ENCODE assay signal across 14 mouse cellular contexts in genomic region chr7:89770021-89770420, GRCm38 (mm10).
DNase-seq lines count a peak whose midpoint lies in the region; ATAC-seq and TF ChIP-seq lines count a peak whose summit lies in the region.
"Had no signal": no experiment of that assay in that cellular context is flagged by ENCODE, and none has a peak within 500 bp of the region (broad histone marks: within the 10 kb centered on the region; RNA-seq: fewer than 3 reads in every experiment).

No protein-coding gene starts in this region.

- no peak for DNase-seq in gastrocnemius, adult 2 months
- DNase-seq in gastrocnemius, postnatal 10 days = no peak
- peak; percentile 84 for DNase-seq in midbrain, embryonic 11.5 days (ENCODE audit: low spot score, missing footprints)
- DNase-seq in midbrain, embryonic 10.5 days (ENCODE audit: low spot score) = no peak
- no peak for DNase-seq in adrenal gland, postnatal 4 days (ENCODE audit: low spot score in 2 of 2)
- no peak for DNase-seq in heart, adult 9 months (ENCODE audit: low spot score in 2 of 2)
- DNase-seq: gastrocnemius, postnatal 25 days; heart, postnatal 14 days; kidney, postnatal 25 days; retina, postnatal 1 day; thymus, adult 18-20 months had no signal

- no peak overlapping the region for H3K9ac ChIP-seq in midbrain, embryonic 11.5 days (ENCODE audit: low read length)
- no peak overlapping the region for H3K9ac ChIP-seq in embryonic facial prominence, embryonic 13.5 days
- H3K9ac ChIP-seq: liver, embryonic 12.5 days had no signal

- peaks cover 8% of the 10 kb centered on the region for H3K4me1 ChIP-seq in midbrain, embryonic 11.5 days (ENCODE audit: control insufficient read depth, insufficient read depth, low read length)
- H3K4me1 ChIP-seq in midbrain, embryonic 10.5 days = peaks cover 53% of the 10 kb centered on the region
- peaks cover 29% of the 10 kb centered on the region for H3K4me1 ChIP-seq in embryonic facial prominence, embryonic 13.5 days
- H3K4me1 ChIP-seq: liver, embryonic 12.5 days had no signal

- H3K27ac ChIP-seq in gastrocnemius, adult 2 months = peak overlapping the region; percentile 49
- H3K27ac ChIP-seq in midbrain, embryonic 11.5 days (ENCODE audit: low read depth, low read length) = no peak overlapping the region
- H3K27ac ChIP-seq in midbrain, embryonic 10.5 days (replicated peaks) = no peak overlapping the region
- peak overlapping the region; percentile 80 for H3K27ac ChIP-seq in embryonic facial prominence, embryonic 13.5 days
- H3K27ac ChIP-seq: liver, embryonic 12.5 days had no signal

- TF ChIP-seq CTCF in gastrocnemius, adult 2 months (IDR thresholded peaks at IDR 0.05) = no peak

- no peak for ATAC-seq in midbrain, embryonic 11.5 days (ENCODE audit: low FRiP score)
- peak; percentile 67; the same call in 1 of the 2 replicates for ATAC-seq in embryonic facial prominence, embryonic 13.5 days (ENCODE audit: insufficient number of reproducible peaks, insufficient read depth, low FRiP score, low TSS enrichment, low read depth)
- no peak for ATAC-seq in inflammation-experienced regulatory T-cells, adult 6 months
- ATAC-seq: liver, embryonic 12.5 days had no signal

- no peaks in the 10 kb centered on the region for H3K27me3 ChIP-seq in midbrain, embryonic 11.5 days (ENCODE audit: control insufficient read depth, insufficient read depth, low read length)
- H3K27me3 ChIP-seq in midbrain, embryonic 10.5 days (ENCODE audit: low read depth, poor library complexity, severe bottlenecking) = peaks cover 4% of the 10 kb centered on the region; the same call in 1 of the 2 replicates
- H3K27me3 ChIP-seq in embryonic facial prominence, embryonic 13.5 days = no peaks in the 10 kb centered on the region
- H3K27me3 ChIP-seq: liver, embryonic 12.5 days had no signal

- no peak overlapping the region for H3K4me2 ChIP-seq in midbrain, embryonic 11.5 days
- peak overlapping the region; percentile 16; the same call in 1 of the 2 replicates for H3K4me2 ChIP-seq in embryonic facial prominence, embryonic 13.5 days
- H3K4me2 ChIP-seq: liver, embryonic 12.5 days had no signal

- no peaks in the 10 kb centered on the region for H3K36me3 ChIP-seq in midbrain, embryonic 11.5 days (ENCODE audit: control insufficient read depth, insufficient read depth, low read length)
- H3K36me3 ChIP-seq in midbrain, embryonic 10.5 days = no peaks in the 10 kb centered on the region
- no peaks in the 10 kb centered on the region for H3K36me3 ChIP-seq in embryonic facial prominence, embryonic 13.5 days
- H3K36me3 ChIP-seq: liver, embryonic 12.5 days had no signal

- intact Hi-C loops in gastrocnemius, adult 2 months (cut with DNase I) = no loop called here

- no peak overlapping the region for H3K4me3 ChIP-seq in gastrocnemius, adult 2 months
- no peak overlapping the region for H3K4me3 ChIP-seq in midbrain, embryonic 11.5 days (ENCODE audit: low read depth, low read length)
- no peak overlapping the region for H3K4me3 ChIP-seq in midbrain, embryonic 10.5 days
- no peak overlapping the region for H3K4me3 ChIP-seq in embryonic facial prominence, embryonic 13.5 days
- H3K4me3 ChIP-seq: liver, embryonic 12.5 days had no signal

- no peaks in the 10 kb centered on the region for H3K9me3 ChIP-seq in midbrain, embryonic 11.5 days (ENCODE audit: control insufficient read depth, low read length)
- H3K9me3 ChIP-seq in midbrain, embryonic 10.5 days (replicated peaks) = no peaks in the 10 kb centered on the region
- H3K9me3 ChIP-seq in embryonic facial prominence, embryonic 13.5 days = no peaks in the 10 kb centered on the region
- H3K9me3 ChIP-seq: liver, embryonic 12.5 days had no signal

- 55% methylated on average over 6 of the region's 6 CpGs for WGBS in midbrain, embryonic 11.5 days
- WGBS in midbrain, embryonic 10.5 days = 63% methylated on average over 6 of the region's 6 CpGs
- WGBS in embryonic facial prominence, embryonic 13.5 days = 15% methylated on average over 6 of the region's 6 CpGs

Comparison
In these comparisons a context has a peak if more than half of its experiments do, and no peak if none do; other contexts are left out.
1. H3K27ac ChIP-seq: peak in gastrocnemius, adult 2 months (single experiment) and embryonic facial prominence, embryonic 13.5 days (single experiment); none in midbrain, embryonic 11.5 days (single experiment) and midbrain, embryonic 10.5 days (single experiment).